Mouse (Mus musculus): ENCODE measurements around the gene B4galnt2.
A peak's percentile ranks its signal among the peaks of the same experiment; 100 is the strongest.
"Not testable (repeated sequence)": the region's sequence is repeated elsewhere in the genome, so short reads cannot be mapped to it uniquely, and the experiment has no call there.

The B4galnt2 gene

GRCm38 (mm10) chr11:95896446-95897179 is 18.1 kb downstream of the B4galnt2 start:
- DNase-seq (ENCODE audit: low read depth, low spot score) = no peak

- no peak for DNase-seq (ENCODE audit: low read depth, low spot score)
Measured at GRCm38 (mm10) chr11:95890462-95891051, 24.1 kb downstream of the B4galnt2 start.

GRCm38 (mm10) chr11:95879861-95880260 is 34.8 kb downstream of the B4galnt2 start:
- not testable (repeated sequence) for DNase-seq (ENCODE audit: low read depth, low spot score)

- peak; percentile 78 for DNase-seq (ENCODE audit: low read depth, low spot score)
Measured at GRCm38 (mm10) chr11:95876296-95876695, 38.4 kb downstream of the B4galnt2 start.

- DNase-seq (ENCODE audit: low read depth, low spot score) = no peak
Measured at GRCm38 (mm10) chr11:95875804-95876203, 38.9 kb downstream of the B4galnt2 start.

- DNase-seq (ENCODE audit: low read depth, low spot score) = no peak
Measured at GRCm38 (mm10) chr11:95869918-95870470, 44.7 kb downstream of the B4galnt2 start.

GRCm38 (mm10) chr11:95869442-95869841 is 45.2 kb downstream of the B4galnt2 start:
- no peak for DNase-seq (ENCODE audit: low read depth, low spot score)

- DNase-seq (ENCODE audit: low read depth, low spot score) = no peak
Measured at GRCm38 (mm10) chr11:95861397-95861796, 53.3 kb downstream of the B4galnt2 start.

- DNase-seq (ENCODE audit: low read depth, low spot score) = peak; percentile 43
Measured at GRCm38 (mm10) chr11:95860071-95860490, 54.6 kb downstream of the B4galnt2 start.

GRCm38 (mm10) chr11:95859468-95859855 is 55.2 kb downstream of the B4galnt2 start:
- peak; percentile 84 for DNase-seq (ENCODE audit: low read depth, low spot score)

GRCm38 (mm10) chr11:95858528-95859467 is 55.9 kb downstream of the B4galnt2 start:
- DNase-seq (ENCODE audit: low read depth, low spot score) = peak; percentile 98

- DNase-seq (ENCODE audit: low read depth, low spot score) = peak; percentile 32
Measured at GRCm38 (mm10) chr11:95857716-95858527, 56.8 kb downstream of the B4galnt2 start.

GRCm38 (mm10) chr11:95857306-95857705 is 57.4 kb downstream of the B4galnt2 start:
- DNase-seq (ENCODE audit: low read depth, low spot score) = no peak

GRCm38 (mm10) chr11:95853684-95854083 is 61.0 kb downstream of the B4galnt2 start:
- DNase-seq (ENCODE audit: low read depth, low spot score) = peak; percentile 48

GRCm38 (mm10) chr11:95850898-95851297 is 63.8 kb downstream of the B4galnt2 start:
- DNase-seq (ENCODE audit: low read depth, low spot score) = no peak

GRCm38 (mm10) chr11:95844935-95845334 is 69.8 kb downstream of the B4galnt2 start:
- no peak for DNase-seq (ENCODE audit: low read depth, low spot score)

GRCm38 (mm10) chr11:95843421-95843950 is 71.2 kb downstream of the B4galnt2 start:
- DNase-seq (ENCODE audit: low read depth, low spot score) = no peak

- no peak for DNase-seq (ENCODE audit: low read depth, low spot score)
Measured at GRCm38 (mm10) chr11:95842953-95843352, 71.7 kb downstream of the B4galnt2 start.

- no peak for DNase-seq (ENCODE audit: low read depth, low spot score)
Measured at GRCm38 (mm10) chr11:95842074-95842681, 72.5 kb downstream of the B4galnt2 start, which contains the start of gene Abi3. TSS of gene Abi3 (minus strand) at chr11:95842476.

GRCm38 (mm10) chr11:95841498-95841830 is 73.2 kb downstream of the B4galnt2 start:
- DNase-seq (ENCODE audit: low read depth, low spot score) = no peak

All from mesoderm, embryonic 11.5 days (tissue).